Comparison of ENCODE assay signal across 8 mouse cellular contexts in the genomic region with DNA sequence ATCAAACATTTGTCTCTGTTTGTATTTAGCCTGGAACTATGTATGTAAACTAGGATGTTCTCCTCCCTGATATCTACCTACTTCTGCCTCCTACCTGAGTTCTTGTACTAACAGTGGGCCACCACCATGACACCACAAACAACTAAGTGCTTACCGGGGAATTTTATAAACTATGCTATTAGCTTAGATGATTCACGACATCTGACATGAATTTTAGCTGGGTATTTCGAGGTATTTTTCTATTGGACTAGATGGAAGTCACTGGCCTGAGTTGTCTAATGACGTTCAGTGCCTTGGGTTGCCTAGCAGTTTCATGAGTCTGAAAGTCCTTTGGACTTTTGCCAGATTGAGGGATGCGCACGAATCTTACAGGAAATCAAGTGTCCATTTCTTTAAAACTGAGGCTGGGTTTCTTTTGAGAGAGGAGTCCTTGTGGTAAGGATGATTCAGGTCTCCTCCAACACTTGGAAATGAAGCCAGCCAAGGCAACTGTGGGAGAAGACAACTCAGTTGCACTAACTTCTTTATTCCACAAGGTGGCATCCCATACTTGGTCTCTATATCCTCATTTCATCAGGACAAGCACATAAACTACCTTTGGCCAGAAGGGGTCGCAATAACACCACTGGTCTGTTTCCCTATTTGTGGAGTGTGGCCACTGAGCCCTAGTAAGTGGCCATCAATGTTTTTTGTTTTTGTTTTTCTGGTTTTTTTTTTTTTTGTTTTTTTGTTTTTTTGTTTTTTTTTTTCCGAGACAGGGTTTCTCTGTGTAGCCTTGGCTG.
DNase-seq lines count a peak whose midpoint lies in the region; ATAC-seq and TF ChIP-seq lines count a peak whose summit lies in the region.
"Not testable (repeated sequence)": the region's sequence is repeated elsewhere in the genome, so short reads cannot be mapped to it uniquely, and the experiment has no call there.

No protein-coding gene starts in this region.

- not testable (repeated sequence) for H3K27ac ChIP-seq in gastrocnemius, adult 2 months

- peak; percentile 100 for ATAC-seq in common myeloid progenitor, adult 5-6 weeks (replicated peaks; ENCODE audit: low read depth, poor library complexity, severe bottlenecking)

- H3K4me3 ChIP-seq in gastrocnemius, adult 2 months = not testable (repeated sequence)

- DNase-seq in ZHBTc4 (ENCODE audit: low read depth, low spot score) = peak; percentile 99
- DNase-seq in gastrocnemius, adult 2 months = peak; percentile 61
- peak; percentile 53 for DNase-seq in hindlimb bud, embryonic 11.5 days (ENCODE audit: extremely low spot score, low read depth, low spot score)
- peak; percentile 82 for DNase-seq in left cerebral cortex, adult 11 months (ENCODE audit: low spot score)
- DNase-seq in lung, postnatal 14 days = peak; percentile 81
- peak; percentile 74 to 84 for DNase-seq in right cerebral cortex, adult 2 months (ENCODE audit: low spot score in 2 of 2)
- DNase-seq in urinary bladder, postnatal 25 days (ENCODE audit: low spot score) = peak; percentile 53

- TF ChIP-seq CTCF in gastrocnemius, adult 2 months (IDR thresholded peaks at IDR 0.05) = peak; percentile 71

- intact Hi-C loops in gastrocnemius, adult 2 months (cut with DNase I) = not testable (repeated sequence)
